Mouse (Mus musculus) adrenal gland, adult 18-20 months (tissue): ENCODE measurements at regions not wholly inside any gene's neighbourhood (a gene's known extent, or its start where the extent isn't known, plus 50 kb on each side); places are given as distances from the start of the nearest gene placed in this dataset.

ENCODE experiments used
- DNase-seq, 2 experiments: peaks; one replicate each; pipeline ENCODE4 v3.0.0; 2021 to 2022; ENCODE audit warnings: low spot score in 2 of 2

- DNase-seq = no peak
These were observed 191.7 kb upstream of the Adgrl2 start for GRCm38 (mm10) chr3:149182095-149182494.

GRCm38 (mm10) chr3:149180129-149180528 is 189.8 kb upstream of the Adgrl2 start:
- no peak for DNase-seq

GRCm38 (mm10) chr3:149179486-149180116 is 189.2 kb upstream of the Adgrl2 start:
- no peak for DNase-seq

GRCm38 (mm10) chr3:149178891-149179290 is 188.5 kb upstream of the Adgrl2 start:
- DNase-seq = no peak

- no peak for DNase-seq
These were observed 184.5 kb upstream of the Adgrl2 start for GRCm38 (mm10) chr3:149174689-149175390.

- no peak for DNase-seq
These were observed 183.2 kb upstream of the Adgrl2 start for GRCm38 (mm10) chr3:149173537-149173936.

GRCm38 (mm10) chr3:149171766-149172165 is 181.4 kb upstream of the Adgrl2 start:
- no peak for DNase-seq

GRCm38 (mm10) chr3:149170191-149170590 is 179.8 kb upstream of the Adgrl2 start:
- peak in 1 of 2 experiments; percentile 19 for DNase-seq

- no peak for DNase-seq
These were observed 179.1 kb upstream of the Adgrl2 start for GRCm38 (mm10) chr3:149169442-149169841.

- no peak for DNase-seq
These were observed 177.6 kb upstream of the Adgrl2 start for GRCm38 (mm10) chr3:149167997-149168396.

- no peak for DNase-seq
These were observed 174.4 kb upstream of the Adgrl2 start for GRCm38 (mm10) chr3:149164804-149165203.

- DNase-seq = no peak
These were observed 173.2 kb upstream of the Adgrl2 start for GRCm38 (mm10) chr3:149163591-149163990.

GRCm38 (mm10) chr3:149160833-149161232 is 170.5 kb upstream of the Adgrl2 start:
- DNase-seq = no peak

GRCm38 (mm10) chr3:149157381-149157780 is 167.0 kb upstream of the Adgrl2 start:
- DNase-seq = no peak

- no peak for DNase-seq
These were observed 162.0 kb upstream of the Adgrl2 start for GRCm38 (mm10) chr3:149152312-149152711.

- no peak for DNase-seq
These were observed 160.4 kb upstream of the Adgrl2 start for GRCm38 (mm10) chr3:149150796-149151195.

GRCm38 (mm10) chr3:149148608-149149007 is 158.3 kb upstream of the Adgrl2 start:
- no peak for DNase-seq

GRCm38 (mm10) chr3:149147916-149148315 is 157.6 kb upstream of the Adgrl2 start:
- no peak for DNase-seq

GRCm38 (mm10) chr3:149146673-149147072 is 156.3 kb upstream of the Adgrl2 start:
- DNase-seq = no peak

- no peak for DNase-seq
These were observed 150.1 kb upstream of the Adgrl2 start for GRCm38 (mm10) chr3:149140461-149140860.

- DNase-seq = no peak
These were observed 143.9 kb upstream of the Adgrl2 start for GRCm38 (mm10) chr3:149134028-149134938.

GRCm38 (mm10) chr3:149118806-149119205 is 128.5 kb upstream of the Adgrl2 start:
- DNase-seq = no peak
